Mouse (Mus musculus) liver, adult 2 months (tissue): Measurements from ENCODE around the gene Mnt.

ENCODE experiments used
- CTCF ChIP-seq: fragments of 200-500 bp; IDR thresholded peaks from 2 replicates; pipeline ENCODE4 v1.5.1; 2011; ENCODE audit warnings: low read depth, low read length, control low read depth
- POLR2A ChIP-seq: fragments of 200-500 bp; IDR thresholded peaks from 2 replicates; pipeline ENCODE4 v1.6.1; 2011; ENCODE audit warnings: low read length, control low read depth; ENCODE audit not compliant: insufficient read depth; ENCODE audit errors: extremely low read depth

DNA sequence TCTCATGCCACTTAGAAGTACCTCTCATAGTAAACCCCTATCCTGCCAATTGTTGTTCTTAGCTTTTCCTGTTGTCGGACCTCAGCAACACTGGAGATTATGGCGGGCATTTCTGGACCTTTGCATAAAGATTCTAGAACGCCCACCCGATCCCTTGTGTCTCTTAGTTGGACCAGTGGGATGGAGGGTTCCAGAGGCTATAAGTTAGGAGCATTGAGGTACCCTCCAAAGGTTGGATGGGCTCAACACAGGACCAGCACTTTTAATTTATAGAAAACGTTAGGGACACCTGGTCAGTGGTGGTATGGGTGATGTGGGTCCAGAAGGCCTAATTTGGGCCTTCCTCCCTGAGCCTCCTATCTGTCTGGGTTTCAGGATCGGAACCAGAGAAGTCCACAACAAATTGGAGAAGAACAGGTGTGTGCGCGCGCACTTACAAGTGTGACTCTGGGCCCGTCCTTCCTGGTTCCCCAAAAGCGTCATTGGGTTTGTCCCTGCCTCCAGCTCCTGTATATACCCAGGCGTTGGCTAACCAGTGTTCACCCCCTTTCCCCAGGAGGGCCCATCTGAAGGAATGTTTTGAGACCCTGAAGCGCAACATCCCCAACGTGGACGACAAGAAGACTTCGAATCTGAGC is 6.5 kb downstream of the Mnt start:
- TF ChIP-seq POLR2A (no peak), CTCF (no peak)
